Mouse (Mus musculus) lung, embryonic 16.5 days (tissue): ENCODE data around the gene Gpr176. TPM values are rescaled to one million over a fixed set of nuclear protein-coding genes. Genes with fewer than 3 reads are reported as not detected.

Experiments
- ATAC-seq: fragments of 200-750 bp; cut with Nextera tagmentation; 2 replicates; pipeline ENCODE4 v1.8.0; 2017; ENCODE audit warnings: low read depth, mild to moderate bottlenecking, moderate library complexity
- H3K27ac ChIP-seq: fragments of 300-500 bp; sonication (generic); 2 replicates; pipeline ENCODE4 v1.5.1; 2014; ENCODE audit warnings: mild to moderate bottlenecking, control low read depth, low read length
- H3K27me3 ChIP-seq: fragments of 300-500 bp; sonication (generic); 2 replicates; pipeline ENCODE4 v1.6.1; 2014; ENCODE audit warnings: low read depth, low read length, mixed read lengths; ENCODE audit not compliant: control insufficient read depth, insufficient read depth
- H3K36me3 ChIP-seq: fragments of 300-500 bp; sonication (generic); 2 replicates; pipeline ENCODE4 v1.6.1; 2014; ENCODE audit warnings: low read length; ENCODE audit not compliant: control insufficient read depth, insufficient read depth
- H3K4me1 ChIP-seq: fragments of 300-500 bp; sonication (generic); replicated peaks from 2 replicates; pipeline ENCODE4 v1.6.1; 2014; ENCODE audit warnings: low read length, mixed read lengths; ENCODE audit not compliant: control insufficient read depth, insufficient read depth
- H3K4me2 ChIP-seq: fragments of 300-500 bp; sonication (generic); 2 replicates; pipeline ENCODE4 v1.6.1; 2014; ENCODE audit warnings: low read depth, low read length, control low read depth
- H3K4me3 ChIP-seq: fragments of 300-500 bp; sonication (generic); 2 replicates; pipeline ENCODE4 v1.5.1; 2014; ENCODE audit warnings: mild to moderate bottlenecking, low read length, control low read depth
- H3K9ac ChIP-seq: fragments of 300-500 bp; sonication (generic); 2 replicates; pipeline ENCODE4 v1.6.1; 2014; ENCODE audit warnings: low read length, control low read depth
- H3K9me3 ChIP-seq: fragments of 300-500 bp; sonication (generic); 2 replicates; pipeline ENCODE4 v1.6.1; 2016; ENCODE audit warnings: low read length; ENCODE audit not compliant: control insufficient read depth
- WGBS: fragments of 180-500 bp; shearing (Covaris S2); extraction: QIAGEN DNeasy Blood & Tissue Kit; methylation state at CpG from one replicate; pipeline ENCODE4 v1.1.7; 2014; 5-methylcytosine and 5-hydroxymethylcytosine counted together
- polyA plus RNA-seq: library from polyadenylated mRNA; unstranded; fragments of >200 nt; fragmentation: Nextera tagmentation; extraction: Ambion mirVana; gene quantifications from 2 replicates; pipeline ENCODE4 v1.2.1, GENCODE M21; 2015

Gene Gpr176
- polyA plus RNA-seq, 1 experiment from 2014 or later, result 0.20 TPM

- H3K27me3 ChIP-seq, result no peaks in the 10 kb centered on the region
- H3K27ac ChIP-seq, result no peak overlapping the region
- no peaks in the 10 kb centered on the region for H3K9me3 ChIP-seq
- H3K4me1 ChIP-seq, result peaks cover 5% of the 10 kb centered on the region; the same call in 1 of the 2 replicates
- 78% methylated on average over 5 of the region's 5 CpGs for WGBS
- H3K36me3 ChIP-seq, result peaks cover 5% of the 10 kb centered on the region; the same call in 1 of the 2 replicates
- ATAC-seq, result no peak
- H3K4me3 ChIP-seq, result no peak overlapping the region
- H3K4me2 ChIP-seq, result no peak overlapping the region
- no peak overlapping the region for H3K9ac ChIP-seq
Observed at GRCm38 (mm10) chr2:118404336-118404735, 31.1 kb upstream of the Gpr176 start.

GRCm38 (mm10) chr2:118401834-118402727 lies 28.9 kb upstream of the Gpr176 start:
- Histone ChIP-seq H3K36me3 (no peaks in the 10 kb centered on the region), H3K9ac (no peak overlapping the region), H3K4me2 (no peak overlapping the region), H3K27ac (peak overlapping the region; percentile 82), H3K27me3 (no peaks in the 10 kb centered on the region), H3K4me1 (peaks cover 5% of the 10 kb centered on the region; the same call in 1 of the 2 replicates), H3K4me3 (no peak overlapping the region), H3K9me3 (no peaks in the 10 kb centered on the region)
- ATAC-seq, result peak; percentile 71
- WGBS, result 67% methylated on average over 5 of the region's 5 CpGs

GRCm38 (mm10) chr2:118399751-118400150 lies 26.5 kb upstream of the Gpr176 start:
- 76% methylated on average over 5 of the region's 5 CpGs for WGBS
- no peak for ATAC-seq
- no peak overlapping the region for H3K27ac ChIP-seq

GRCm38 (mm10) chr2:118391201-118391600 lies 18.0 kb upstream of the Gpr176 start:
- Histone ChIP-seq H3K4me1 (peaks cover 10% of the 10 kb centered on the region), H3K9me3 (no peaks in the 10 kb centered on the region), H3K27me3 (no peaks in the 10 kb centered on the region), H3K9ac (no peak overlapping the region), H3K27ac (no peak overlapping the region), H3K4me2 (no peak overlapping the region), H3K36me3 (no peaks in the 10 kb centered on the region), H3K4me3 (no peak overlapping the region)
- 66% methylated on average over 5 of the region's 5 CpGs for WGBS
- ATAC-seq, result no peak

More at GRCm38 (mm10) chr2:118399751-118400150, 26.5 kb upstream of the Gpr176 start:
- Histone ChIP-seq H3K4me1 (peaks cover 5% of the 10 kb centered on the region; the same call in 1 of the 2 replicates), H3K4me3 (no peak overlapping the region), H3K27me3 (no peaks in the 10 kb centered on the region), H3K9me3 (no peaks in the 10 kb centered on the region), H3K4me2 (no peak overlapping the region), H3K36me3 (no peaks in the 10 kb centered on the region), H3K9ac (no peak overlapping the region)

GRCm38 (mm10) chr2:118390072-118390471 lies 16.9 kb upstream of the Gpr176 start:
- H3K4me3 ChIP-seq, result no peak overlapping the region
- H3K9me3 ChIP-seq, result no peaks in the 10 kb centered on the region
- no peaks in the 10 kb centered on the region for H3K36me3 ChIP-seq
- WGBS, result 81% methylated on average over 5 of the region's 5 CpGs
- H3K27me3 ChIP-seq, result no peaks in the 10 kb centered on the region
- no peak overlapping the region for H3K27ac ChIP-seq
- no peak overlapping the region for H3K9ac ChIP-seq
- no peak for ATAC-seq
- peak overlapping the region; percentile 71 for H3K4me2 ChIP-seq
- H3K4me1 ChIP-seq, result peaks cover 10% of the 10 kb centered on the region

- no peaks in the 10 kb centered on the region for H3K36me3 ChIP-seq
- no peak overlapping the region for H3K27ac ChIP-seq
- no peaks in the 10 kb centered on the region for H3K9me3 ChIP-seq
- H3K4me3 ChIP-seq, result peak overlapping the region; percentile 78
- H3K9ac ChIP-seq, result peak overlapping the region; percentile 91
- H3K27me3 ChIP-seq, result no peaks in the 10 kb centered on the region
- H3K4me1 ChIP-seq, result peaks cover 10% of the 10 kb centered on the region
- ATAC-seq, result no peak
- H3K4me2 ChIP-seq, result peak overlapping the region; percentile 71
- 23% methylated on average over 3 of the region's 3 CpGs for WGBS
Observed at GRCm38 (mm10) chr2:118389569-118389968, 16.4 kb upstream of the Gpr176 start.

GRCm38 (mm10) chr2:118388341-118389335 lies 15.4 kb upstream of the Gpr176 start, which contains the start of gene Eif2ak4:
TSS of gene Eif2ak4 (plus strand) at chr2:118388618.
- peak within 1 kb of the TSS; percentile 94 for H3K27ac ChIP-seq

GRCm38 (mm10) chr2:118383387-118383786 lies 10.2 kb upstream of the Gpr176 start:
- H3K36me3 ChIP-seq, result no peaks in the 10 kb centered on the region
- no peaks in the 10 kb centered on the region for H3K9me3 ChIP-seq
- H3K9ac ChIP-seq, result no peak overlapping the region
- H3K4me3 ChIP-seq, result no peak overlapping the region
- H3K27me3 ChIP-seq, result no peaks in the 10 kb centered on the region
- ATAC-seq, result no peak
- H3K4me2 ChIP-seq, result no peak overlapping the region
- H3K27ac ChIP-seq, result no peak overlapping the region
- H3K4me1 ChIP-seq, result no peaks in the 10 kb centered on the region
- 64% methylated on average over 5 of the region's 5 CpGs for WGBS

More at GRCm38 (mm10) chr2:118388341-118389335, 15.4 kb upstream of the Gpr176 start, which contains the start of gene Eif2ak4:
- Histone ChIP-seq H3K4me2 (peak within 1 kb of the TSS; percentile 71), H3K27me3 (no peaks in the 10 kb centered on the region), H3K4me3 (peak within 1 kb of the TSS; percentile 78), H3K9ac (peak within 1 kb of the TSS; percentile 91), H3K36me3 (no peaks in the 10 kb centered on the region), H3K9me3 (no peaks in the 10 kb centered on the region), H3K4me1 (peaks cover 10% of the 10 kb centered on the region)
- under 1% methylated on average over 61 of the region's 61 CpGs for WGBS
- ATAC-seq, result peak; percentile 98
